Mouse (Mus musculus): ENCODE results near the gene Med8. TPM values are rescaled to one million over a fixed set of nuclear protein-coding genes. Genes with fewer than 3 reads are reported as not detected.
A peak's percentile ranks its signal among the peaks of the same experiment; 100 is the strongest.

The Med8 gene
- 10 to 100 TPM; 63.7 to 63.9 TPM for total RNA-seq (2021)
- long read RNA-seq, experiment 1, transcript Med8-203 (7 exons, 1,134 nt): minor isoform, 8 of 41 reads
- long read RNA-seq, experiment 1, transcript Med8-201 (7 exons, 1,145 nt): major isoform, 18 of 41 reads
- long read RNA-seq, experiment 1, partial matches to known transcripts: 7 of 41 reads
- long read RNA-seq, experiment 1, other reads (novel, unspliced or antisense): 7 of 41 reads
- long read RNA-seq, experiment 2, transcript Med8-203 (7 exons, 1,134 nt): minor isoform, 10 of 76 reads
- long read RNA-seq, experiment 2, transcript Med8-201 (7 exons, 1,145 nt): major isoform, 41 of 76 reads
- long read RNA-seq, experiment 2, partial matches to known transcripts: 12 of 76 reads
- long read RNA-seq, experiment 2, other reads (novel, unspliced or antisense): 12 of 76 reads

- DNase-seq (ENCODE audit: low spot score in 2 of 2): peak; percentile 86 to 93
These were observed at the start of gene Med8, which contains the start of gene Szt2 for GRCm38 (mm10) chr4:118409142-118409900. Gene Med8 (plus strand): TSS chr4:118409337. Gene Szt2 (minus strand): TSS chr4:118409273.

- DNase-seq (ENCODE audit: low spot score in 2 of 2): peak; percentile 41 to 49
These were observed 49.0 kb upstream of the Med8 start for GRCm38 (mm10) chr4:118359896-118360720.

GRCm38 (mm10) chr4:118361451-118361850 is 47.7 kb upstream of the Med8 start:
- no peak for DNase-seq (ENCODE audit: low spot score in 2 of 2)

GRCm38 (mm10) chr4:118362879-118363278 is 46.3 kb upstream of the Med8 start:
- DNase-seq (ENCODE audit: low spot score in 2 of 2): no peak

- DNase-seq (ENCODE audit: low spot score in 2 of 2): no peak
These were observed 45.2 kb upstream of the Med8 start for GRCm38 (mm10) chr4:118363985-118364384.

GRCm38 (mm10) chr4:118364641-118365040 is 44.5 kb upstream of the Med8 start:
- no peak for DNase-seq (ENCODE audit: low spot score in 2 of 2)

GRCm38 (mm10) chr4:118365991-118366390 is 43.1 kb upstream of the Med8 start:
- no peak for DNase-seq (ENCODE audit: low spot score in 2 of 2)

GRCm38 (mm10) chr4:118367551-118367950 is 41.6 kb upstream of the Med8 start:
- peak in 1 of 2 experiments; percentile 25 for DNase-seq (ENCODE audit: low spot score in 2 of 2)

- no peak for DNase-seq (ENCODE audit: low spot score in 2 of 2)
These were observed 40.5 kb upstream of the Med8 start for GRCm38 (mm10) chr4:118368616-118369015.

GRCm38 (mm10) chr4:118371822-118372221 is 37.3 kb upstream of the Med8 start:
- DNase-seq (ENCODE audit: low spot score in 2 of 2): no peak

- DNase-seq (ENCODE audit: low spot score in 2 of 2): no peak
These were observed 33.1 kb upstream of the Med8 start for GRCm38 (mm10) chr4:118375999-118376398.

- DNase-seq (ENCODE audit: low spot score in 2 of 2): no peak
These were observed 25.9 kb upstream of the Med8 start for GRCm38 (mm10) chr4:118383271-118383670.

GRCm38 (mm10) chr4:118387316-118387715 is 21.8 kb upstream of the Med8 start:
- DNase-seq (ENCODE audit: low spot score in 2 of 2): no peak

- no peak for DNase-seq (ENCODE audit: low spot score in 2 of 2)
These were observed 19.0 kb upstream of the Med8 start for GRCm38 (mm10) chr4:118390146-118390545.

GRCm38 (mm10) chr4:118394505-118394904 is 14.6 kb upstream of the Med8 start:
- no peak for DNase-seq (ENCODE audit: low spot score in 2 of 2)

GRCm38 (mm10) chr4:118395289-118395688 is 13.8 kb upstream of the Med8 start:
- no peak for DNase-seq (ENCODE audit: low spot score in 2 of 2)

- no peak for DNase-seq (ENCODE audit: low spot score in 2 of 2)
These were observed 12.7 kb upstream of the Med8 start for GRCm38 (mm10) chr4:118396433-118396832.

GRCm38 (mm10) chr4:118398400-118398799 is 10.7 kb upstream of the Med8 start:
- no peak for DNase-seq (ENCODE audit: low spot score in 2 of 2)

GRCm38 (mm10) chr4:118401421-118401820 is 7.7 kb upstream of the Med8 start:
- no peak for DNase-seq (ENCODE audit: low spot score in 2 of 2)

GRCm38 (mm10) chr4:118401918-118402317 is 7.2 kb upstream of the Med8 start:
- DNase-seq (ENCODE audit: low spot score in 2 of 2): no peak

- DNase-seq (ENCODE audit: low spot score in 2 of 2): no peak
These were observed 6.4 kb upstream of the Med8 start for GRCm38 (mm10) chr4:118402701-118403100.

All from layer of hippocampus, postnatal 14 days (tissue).